Mouse (Mus musculus) embryo, embryonic 11.5 days (tissue): ENCODE results near the gene Usf3.

Source experiments
- DNase-seq: peaks from one replicate; pipeline ENCODE4 v3.0.0-alpha.2; 2012; ENCODE audit warnings: low read depth, low spot score

Gene Usf3

GRCm38 (mm10) chr16:44173155-44173941, at the start of gene Usf3:
TSS of gene Usf3 (plus strand) at chr16:44173246.
- peak; percentile 19 for DNase-seq

- DNase-seq: no peak
Observed at GRCm38 (mm10) chr16:44123786-44124185, 49.3 kb upstream of the Usf3 start.

- no peak for DNase-seq
Observed at GRCm38 (mm10) chr16:44124713-44125112, 48.3 kb upstream of the Usf3 start.

GRCm38 (mm10) chr16:44125436-44125835, 47.6 kb upstream of the Usf3 start:
- no peak for DNase-seq

GRCm38 (mm10) chr16:44126437-44126836, 46.6 kb upstream of the Usf3 start:
- DNase-seq: no peak

- no peak for DNase-seq
Observed at GRCm38 (mm10) chr16:44132300-44132699, 40.7 kb upstream of the Usf3 start.

- no peak for DNase-seq
Observed at GRCm38 (mm10) chr16:44133187-44133586, 39.9 kb upstream of the Usf3 start.

- no peak for DNase-seq
Observed at GRCm38 (mm10) chr16:44136511-44137021, 36.5 kb upstream of the Usf3 start.

- no peak for DNase-seq
Observed at GRCm38 (mm10) chr16:44138377-44138978, 34.6 kb upstream of the Usf3 start.

GRCm38 (mm10) chr16:44138979-44139535, 34.0 kb upstream of the Usf3 start:
- peak; percentile 89 for DNase-seq

- DNase-seq: peak; percentile 85
Observed at GRCm38 (mm10) chr16:44139536-44140185, 33.4 kb upstream of the Usf3 start, which contains the start of the genes Atp6v1a and Naa50. TSS of gene Atp6v1a (minus strand) at chr16:44139705. TSS of gene Naa50 (plus strand) at chr16:44139830.

- DNase-seq: peak; percentile 51
Observed at GRCm38 (mm10) chr16:44140186-44140787, 32.8 kb upstream of the Usf3 start.

GRCm38 (mm10) chr16:44141483-44141882, 31.6 kb upstream of the Usf3 start:
- no peak for DNase-seq

- no peak for DNase-seq
Observed at GRCm38 (mm10) chr16:44149002-44149767, 23.9 kb upstream of the Usf3 start.

GRCm38 (mm10) chr16:44154497-44155057, 18.5 kb upstream of the Usf3 start:
- no peak for DNase-seq

- no peak for DNase-seq
Observed at GRCm38 (mm10) chr16:44159325-44159724, 13.7 kb upstream of the Usf3 start.

- DNase-seq: no peak
Observed at GRCm38 (mm10) chr16:44163831-44164230, 9.2 kb upstream of the Usf3 start.

GRCm38 (mm10) chr16:44165182-44165581, 7.9 kb upstream of the Usf3 start:
- no peak for DNase-seq

- no peak for DNase-seq
Observed at GRCm38 (mm10) chr16:44168990-44169389, 4.1 kb upstream of the Usf3 start.
